ENCODE assay signal across 8 mouse cellular contexts in the genomic region with DNA sequence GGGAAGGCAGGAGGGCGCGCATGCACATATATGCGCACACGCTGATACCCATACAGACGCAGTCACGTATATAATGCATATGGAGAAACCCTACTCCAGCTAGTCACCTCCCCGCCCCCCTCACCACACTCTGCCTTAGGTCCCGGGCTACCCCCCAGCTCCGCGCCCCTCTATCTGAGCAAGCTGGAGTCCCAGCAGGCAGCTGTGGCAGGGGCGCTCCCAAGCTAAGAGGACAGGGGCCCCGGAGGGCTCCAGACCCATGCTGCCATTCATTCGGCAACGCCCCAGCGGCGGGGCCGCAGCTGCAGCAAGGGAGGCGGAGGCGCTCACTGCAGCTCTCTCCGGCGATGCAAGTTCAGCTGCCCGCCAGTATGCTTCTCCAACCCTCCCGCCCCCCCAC. TPM values are rescaled to one million over a fixed set of nuclear protein-coding genes. Genes with fewer than 3 reads are reported as not detected.
DNase-seq lines count a peak whose midpoint lies in the region; ATAC-seq and TF ChIP-seq lines count a peak whose summit lies in the region.

No protein-coding gene starts in this region.

- 16% methylated on average over 19 of the region's 23 CpGs for WGBS in embryonic facial prominence, embryonic 11.5 days
- WGBS in hindbrain, embryonic 14.5 days, result 22% methylated on average over 21 of the region's 23 CpGs
- WGBS in liver, postnatal 0 days (ENCODE audit: insufficient replicate concordance), result 16% methylated on average over 23 of the region's 23 CpGs

- peak; percentile 85 for DNase-seq in heart, adult 11 months
- DNase-seq in heart, postnatal 25 days (ENCODE audit: low spot score), result no peak
- DNase-seq in G1E (ENCODE audit: low spot score), result peak; percentile 18
- peak; percentile 42 for DNase-seq in embryonic facial prominence, embryonic 11.5 days (ENCODE audit: low spot score)
- DNase-seq in hindbrain, embryonic 14.5 days (ENCODE audit: low spot score), result peak; percentile 25
- DNase-seq in liver, postnatal 0 days, result peak; percentile 36
- DNase-seq in right cerebral cortex, postnatal 25 days, result peak; percentile 38

- H3K27me3 ChIP-seq in G1E (ENCODE audit: insufficient read depth, low read length), result no peaks in the 10 kb centered on the region
- H3K27me3 ChIP-seq in embryonic facial prominence, embryonic 11.5 days (ENCODE audit: control insufficient read depth, insufficient read depth, low read length), result no peaks in the 10 kb centered on the region
- no peaks in the 10 kb centered on the region for H3K27me3 ChIP-seq in hindbrain, embryonic 14.5 days (ENCODE audit: control insufficient read depth, insufficient read depth, low read length)
- peaks cover 2% of the 10 kb centered on the region; the same call in 1 of the 2 replicates for H3K27me3 ChIP-seq in liver, postnatal 0 days (ENCODE audit: insufficient read depth, low read length)

- no peak overlapping the region for H3K27ac ChIP-seq in embryonic facial prominence, embryonic 11.5 days (replicated peaks; ENCODE audit: low read depth, low read length)
- H3K27ac ChIP-seq in hindbrain, embryonic 14.5 days, result peak overlapping the region; percentile 82
- H3K27ac ChIP-seq in liver, postnatal 0 days (ENCODE audit: low read depth), result no peak overlapping the region

- H3K9ac ChIP-seq in embryonic facial prominence, embryonic 11.5 days (replicated peaks; ENCODE audit: low read length), result peak overlapping the region; percentile 71
- H3K9ac ChIP-seq in hindbrain, embryonic 14.5 days, result peak overlapping the region; percentile 75
- peak overlapping the region; percentile 59 for H3K9ac ChIP-seq in liver, postnatal 0 days (replicated peaks)

- intact Hi-C loops in heart, postnatal 25 days (cut with DNase I), result no loop called here

- TF ChIP-seq EP300 in liver, postnatal 0 days (IDR thresholded peaks at IDR 0.05; ENCODE audit: low read depth), result no peak

- peaks cover 45% of the 10 kb centered on the region for H3K4me1 ChIP-seq in G1E (ENCODE audit: insufficient read depth, low read depth, low read length)
- no peaks in the 10 kb centered on the region for H3K4me1 ChIP-seq in embryonic facial prominence, embryonic 11.5 days (ENCODE audit: control insufficient read depth, insufficient read depth, low read length)
- peaks cover 5% of the 10 kb centered on the region for H3K4me1 ChIP-seq in hindbrain, embryonic 14.5 days (replicated peaks; ENCODE audit: control insufficient read depth, insufficient read depth, low read length)
- 0 out of 2 replicates have a peak, but pooled peaks cover 3% of the 10 kb centered on the region for H3K4me1 ChIP-seq in liver, postnatal 0 days (ENCODE audit: insufficient read depth)

- H3K4me2 ChIP-seq in embryonic facial prominence, embryonic 11.5 days (ENCODE audit: low read depth, low read length), result peak overlapping the region; percentile 57
- peak overlapping the region; percentile 57 for H3K4me2 ChIP-seq in hindbrain, embryonic 14.5 days (replicated peaks)
- H3K4me2 ChIP-seq in liver, postnatal 0 days (ENCODE audit: low read depth, low read length), result peak overlapping the region; percentile 86

- no peaks in the 10 kb centered on the region for H3K9me3 ChIP-seq in G1E (replicated peaks)
- H3K9me3 ChIP-seq in embryonic facial prominence, embryonic 11.5 days (replicated peaks; ENCODE audit: control insufficient read depth, low read length), result no peaks in the 10 kb centered on the region
- no peaks in the 10 kb centered on the region for H3K9me3 ChIP-seq in hindbrain, embryonic 14.5 days (ENCODE audit: control insufficient read depth, low read length)
- no peaks in the 10 kb centered on the region for H3K9me3 ChIP-seq in liver, postnatal 0 days (ENCODE audit: low read length)

- peak overlapping the region; percentile 76 for H3K4me3 ChIP-seq in G1E (ENCODE audit: low read depth, low read length)
- H3K4me3 ChIP-seq in embryonic facial prominence, embryonic 11.5 days (ENCODE audit: low read depth, low read length), result peak overlapping the region; percentile 59
- peak overlapping the region; percentile 65 for H3K4me3 ChIP-seq in hindbrain, embryonic 14.5 days (replicated peaks; ENCODE audit: low read length)
- peak overlapping the region; percentile 61 for H3K4me3 ChIP-seq in liver, postnatal 0 days (ENCODE audit: low read depth, low read length)

- no peak; the same call in 1 of the 2 replicates for ATAC-seq in G1E (ENCODE audit: extremely low read depth, insufficient number of reproducible peaks, low FRiP score, poor library complexity, severe bottlenecking)
- ATAC-seq in embryonic facial prominence, embryonic 11.5 days (replicated peaks; ENCODE audit: insufficient number of reproducible peaks, low FRiP score, low TSS enrichment, low read depth), result peak; percentile 53
- peak; percentile 42 for ATAC-seq in hindbrain, embryonic 14.5 days (ENCODE audit: low FRiP score)
- peak; percentile 26 for ATAC-seq in liver, postnatal 0 days
- no peak for ATAC-seq in frontal cortex, adult (ENCODE audit: low TSS enrichment)

- peaks cover 6% of the 10 kb centered on the region for H3K36me3 ChIP-seq in G1E (replicated peaks)
- no peaks in the 10 kb centered on the region for H3K36me3 ChIP-seq in embryonic facial prominence, embryonic 11.5 days (replicated peaks; ENCODE audit: control insufficient read depth, insufficient read depth, low read depth, low read length)
- no peaks in the 10 kb centered on the region for H3K36me3 ChIP-seq in hindbrain, embryonic 14.5 days (replicated peaks; ENCODE audit: control insufficient read depth, insufficient read depth)
- H3K36me3 ChIP-seq in liver, postnatal 0 days (replicated peaks; ENCODE audit: insufficient read depth, low read length), result no peaks in the 10 kb centered on the region

- no peak for TF ChIP-seq CTCF in G1E (IDR thresholded peaks at IDR 0.05; ENCODE audit: low read depth, low read length)
- no peak for TF ChIP-seq CTCF in liver, postnatal 0 days (IDR thresholded peaks at IDR 0.05; ENCODE audit: low read depth)

RNA-seq across cellular contexts. Expression of a gene that starts 2.8 kb away (rescaled TPM):
- total RNA-seq in heart, postnatal 25 days (2021), result 1 to 10 TPM; 4.6 to 5.4 TPM
- 52.4 and 58.8 TPM in 2 replicates for total RNA-seq in G1E (2014; fragmentation: Nextera tagmentation)
- 14.2 and 16.0 TPM in 2 replicates for total RNA-seq in G1E (2017)
- polyA plus RNA-seq in G1E (2012), result 4.2 and 10.7 TPM in 2 replicates
- polyA plus RNA-seq in embryonic facial prominence, embryonic 11.5 days (2014; fragmentation: Nextera tagmentation; extraction: Ambion mirVana), result 57.0 and 59.2 TPM in 2 replicates
- polyA plus RNA-seq in hindbrain, embryonic 14.5 days (2014; fragmentation: Nextera tagmentation; extraction: Ambion mirVana), result 70.7 and 76.1 TPM in 2 replicates
- polyA plus RNA-seq in liver, postnatal 0 days (2015; fragmentation: Nextera tagmentation; extraction: Ambion mirVana), result 3.4 TPM in 2 replicates

RNA-seq across cellular contexts. Expression of a gene that starts 59.9 kb away (rescaled TPM):
- total RNA-seq in heart, postnatal 25 days (2021), result not detected
- total RNA-seq in G1E (2014; fragmentation: Nextera tagmentation), result not detected in 2 replicates
- total RNA-seq in G1E (2017), result 0.05 TPM in 1 of 2 replicates, not detected in the other
- polyA plus RNA-seq in G1E (2012), result not detected in 2 replicates
- not detected in 2 replicates for polyA plus RNA-seq in embryonic facial prominence, embryonic 11.5 days (2014; fragmentation: Nextera tagmentation; extraction: Ambion mirVana)
- not detected in 2 replicates for polyA plus RNA-seq in hindbrain, embryonic 14.5 days (2014; fragmentation: Nextera tagmentation; extraction: Ambion mirVana)
- polyA plus RNA-seq in liver, postnatal 0 days (2015; fragmentation: Nextera tagmentation; extraction: Ambion mirVana), result 0.11 TPM in 1 of 2 replicates, not detected in the other

Comparison
In these comparisons a context has a peak if more than half of its experiments do, and no peak if none do; other contexts are left out.
1. ATAC-seq: peak in embryonic facial prominence, embryonic 11.5 days (single experiment), hindbrain, embryonic 14.5 days (single experiment) and liver, postnatal 0 days (single experiment); none in G1E (single experiment) and frontal cortex, adult (single experiment).
2. Peak in every context shown above with its lines, with median percentiles within 50 percentile points of each other: H3K4me3 ChIP-seq, H3K4me2 ChIP-seq and H3K9ac ChIP-seq.